Mouse (Mus musculus): Measurements from ENCODE around the gene Sec61a1.

DNA sequence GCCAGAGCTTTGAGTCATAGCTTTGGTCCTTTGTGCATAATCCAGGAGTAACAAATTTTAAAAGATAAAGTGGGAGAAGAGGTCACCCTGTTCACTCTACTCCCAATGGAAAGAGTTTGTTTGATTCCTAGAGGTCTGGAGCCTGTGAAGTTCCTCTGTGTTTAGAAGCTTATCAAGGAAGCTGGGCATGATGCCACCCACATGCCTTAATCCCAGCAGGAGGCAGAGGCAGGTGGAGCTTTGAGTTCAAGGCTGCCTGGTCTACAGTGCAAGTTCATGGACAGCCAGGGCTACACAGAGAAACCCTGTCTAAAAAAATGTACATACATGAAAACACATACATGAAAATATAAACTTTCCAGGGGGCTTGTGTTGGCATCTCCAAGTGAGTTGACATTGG, 34.8 kb downstream of the Sec61a1 start:
- TF ChIP-seq CTCF (IDR thresholded peaks at IDR 0.05; ENCODE audit: low read depth) (no peak), EP300 (optimal IDR thresholded peaks at IDR 0.05) (no peak)

All from stomach, postnatal 0 days (tissue).